Mouse (Mus musculus) MEL (cell line): Measurements from ENCODE around the gene Uspl1. TPM values are rescaled to one million over a fixed set of nuclear protein-coding genes. Genes with fewer than 3 reads are reported as not detected.

ENCODE experiments used
- DNase-seq: peaks from one replicate; pipeline ENCODE4 v3.0.0; 2011; ENCODE audit warnings: low read depth, low spot score
- H3K27ac ChIP-seq: 2 replicates; pipeline ENCODE4 v1.5.1; 2012; ENCODE audit warnings: low read depth, mild to moderate bottlenecking, control low read depth, low read length, moderate library complexity; ENCODE audit not compliant: control insufficient read depth
- H3K27me3 ChIP-seq, 2 experiments: fragments of 150-350 bp in 1 of 2; sonication (generic) in 1 of 2; 2 replicates each; pipeline ENCODE4 v1.6.1; 2012; ENCODE audit warnings: low read length in 2 of 2, mild to moderate bottlenecking in 2 of 2, improper control_type of control experiment in 1 of 2, moderate library complexity in 1 of 2; ENCODE audit not compliant: insufficient read depth in 2 of 2, control insufficient read depth in 1 of 2
- H3K36me3 ChIP-seq, 2 experiments: 2 replicates each; pipeline ENCODE4 v1.6.1; 2012 to 2014; ENCODE audit warnings: low read length in 2 of 2, improper control_type of control experiment in 1 of 2, inconsistent platforms in 1 of 2, mild to moderate bottlenecking in 1 of 2; ENCODE audit not compliant: insufficient read depth in 2 of 2, control insufficient read depth in 1 of 2
- H3K4me1 ChIP-seq, 2 experiments: fragments of 150-350 bp in 1 of 2; sonication (generic) in 1 of 2; 2 replicates each; pipeline ENCODE4 v1.6.1; 2012; ENCODE audit warnings: low read length in 2 of 2, improper control_type of control experiment in 1 of 2, mild to moderate bottlenecking in 1 of 2; ENCODE audit not compliant: insufficient read depth in 2 of 2, control insufficient read depth in 1 of 2
- H3K4me3 ChIP-seq, 2 experiments: fragments of 150-350 bp in 1 of 2; sonication (generic) in 1 of 2; 2 replicates each; pipeline ENCODE4 v1.5.1; 2012; ENCODE audit warnings: low read depth in 2 of 2, low read length in 2 of 2, mild to moderate bottlenecking in 2 of 2, moderate library complexity in 2 of 2, control low read depth in 1 of 2, improper control_type of control experiment in 1 of 2; ENCODE audit not compliant: control insufficient read depth in 1 of 2, insufficient read depth in 1 of 2
- H3K79me2 ChIP-seq: 2 replicates; pipeline ENCODE4 v1.6.1; 2012; ENCODE audit warnings: mild to moderate bottlenecking, low read length, moderate library complexity; ENCODE audit not compliant: control insufficient read depth, poor library complexity, insufficient read depth
- H3K9ac ChIP-seq: 2 replicates; pipeline ENCODE4 v1.6.1; 2012; ENCODE audit warnings: low read depth, mild to moderate bottlenecking, control low read depth, low read length, moderate library complexity; ENCODE audit not compliant: control insufficient read depth, poor library complexity, severe bottlenecking
- H3K9me3 ChIP-seq: fragments of 150-350 bp; sonication (generic); replicated peaks from 2 replicates; pipeline ENCODE4 v1.6.1; 2012; ENCODE audit warnings: mild to moderate bottlenecking, low read length, improper control_type of control experiment, moderate library complexity; ENCODE audit not compliant: insufficient read depth
- BHLHE40 ChIP-seq: IDR thresholded peaks from 2 replicates; pipeline ENCODE4 v1.6.1; 2012; ENCODE audit warnings: low read depth, mild to moderate bottlenecking, inconsistent platforms, low read length, improper control_type of control experiment, borderline replicate concordance
- E2F4 ChIP-seq: IDR thresholded peaks from 2 replicates; pipeline ENCODE4 v1.6.1; 2011; ENCODE audit warnings: low read depth, low read length, improper control_type of control experiment, borderline replicate concordance
- ETS1 ChIP-seq: IDR thresholded peaks from 2 replicates; pipeline ENCODE4 v1.6.1; 2012; ENCODE audit warnings: low read depth, mild to moderate bottlenecking, inconsistent platforms, low read length, improper control_type of control experiment, moderate library complexity
- KAT2A ChIP-seq: conservative IDR thresholded peaks from 2 replicates; pipeline ENCODE4 v1.6.1; 2012; ENCODE audit warnings: low read depth, low read length, improper control_type of control experiment, inconsistent platforms
- MAFK ChIP-seq: IDR thresholded peaks from 2 replicates; pipeline ENCODE4 v1.6.1; 2011; ENCODE audit warnings: low read depth, mild to moderate bottlenecking, low read length, improper control_type of control experiment, borderline replicate concordance
- MAZ ChIP-seq: IDR thresholded peaks from 2 replicates; pipeline ENCODE4 v1.6.1; 2012; ENCODE audit warnings: low read depth, mild to moderate bottlenecking, inconsistent platforms, low read length, improper control_type of control experiment
- MEF2A ChIP-seq: IDR thresholded peaks from 2 replicates; pipeline ENCODE4 v1.6.1; 2014; ENCODE audit warnings: low read depth, mild to moderate bottlenecking, inconsistent platforms, low read length, improper control_type of control experiment; ENCODE audit not compliant: poor library complexity, insufficient replicate concordance, severe bottlenecking; ENCODE audit errors: extremely low read depth
- NRF1 ChIP-seq: IDR thresholded peaks from 2 replicates; pipeline ENCODE4 v1.6.1; 2014; ENCODE audit warnings: low read depth, mild to moderate bottlenecking, inconsistent platforms, low read length, improper control_type of control experiment, moderate library complexity; ENCODE audit not compliant: poor library complexity, insufficient read depth, severe bottlenecking
- POLR2AphosphoS2 ChIP-seq: IDR thresholded peaks from 2 replicates; pipeline ENCODE4 v1.6.1; 2011; ENCODE audit warnings: low read length, improper control_type of control experiment
- TAL1 ChIP-seq: IDR thresholded peaks from 2 replicates; pipeline ENCODE4 v1.6.1; 2012; ENCODE audit warnings: mild to moderate bottlenecking, inconsistent platforms, low read length, moderate library complexity, mixed read lengths
- TCF12 ChIP-seq: IDR thresholded peaks from 2 replicates; pipeline ENCODE4 v1.6.1; 2014; ENCODE audit warnings: low read depth, mild to moderate bottlenecking, inconsistent platforms, low read length, improper control_type of control experiment, moderate library complexity
- UBTF ChIP-seq: IDR thresholded peaks from 2 replicates; pipeline ENCODE4 v1.6.1; 2012; ENCODE audit warnings: low read depth, mild to moderate bottlenecking, inconsistent platforms, low read length, improper control_type of control experiment, moderate library complexity, borderline replicate concordance; ENCODE audit not compliant: insufficient read depth
- USF1 ChIP-seq: IDR thresholded peaks from 2 replicates; pipeline ENCODE4 v1.6.1; 2014; ENCODE audit warnings: low read depth, mild to moderate bottlenecking, inconsistent platforms, low read length, improper control_type of control experiment, moderate library complexity
- USF2 ChIP-seq, 2 experiments: IDR thresholded peaks; 2 replicates each; pipeline ENCODE4 v1.6.1; 2011 to 2012; ENCODE audit warnings: improper control_type of control experiment in 2 of 2, low read length in 2 of 2, borderline replicate concordance in 1 of 2, inconsistent platforms in 1 of 2, low read depth in 1 of 2, mild to moderate bottlenecking in 1 of 2; ENCODE audit not compliant: insufficient read depth in 1 of 2
- ZC3H11A ChIP-seq: IDR thresholded peaks from 2 replicates; pipeline ENCODE4 v1.6.1; 2012; ENCODE audit warnings: low read depth, mild to moderate bottlenecking, inconsistent platforms, low read length, improper control_type of control experiment
- polyA plus RNA-seq, 2 experiments: library from polyadenylated mRNA; stranded (reverse) in 1 of 2; unstranded in 1 of 2; fragments of >175 nt in 1 of 2; fragments of >200 nt in 1 of 2; gene quantifications; 2 replicates each; pipeline versions ENCODE4 v1.2.1 to v1.2.4; 2012; ENCODE audit warnings: low replicate concordance in 2 of 2, low read depth in 1 of 2; ENCODE audit not compliant: insufficient read length in 2 of 2, insufficient read depth in 1 of 2, missing spikeins in 1 of 2
- total RNA-seq: library from RNA; depleted of rRNA; stranded (reverse); fragments of 300-350 nt; gene quantifications from 2 replicates; pipeline ENCODE4 v1.2.3, GENCODE M21; 2012

Gene Uspl1
- total and polyA plus RNA-seq, 3 experiments = 68.5 to 179 (median 94.4) TPM

DNA sequence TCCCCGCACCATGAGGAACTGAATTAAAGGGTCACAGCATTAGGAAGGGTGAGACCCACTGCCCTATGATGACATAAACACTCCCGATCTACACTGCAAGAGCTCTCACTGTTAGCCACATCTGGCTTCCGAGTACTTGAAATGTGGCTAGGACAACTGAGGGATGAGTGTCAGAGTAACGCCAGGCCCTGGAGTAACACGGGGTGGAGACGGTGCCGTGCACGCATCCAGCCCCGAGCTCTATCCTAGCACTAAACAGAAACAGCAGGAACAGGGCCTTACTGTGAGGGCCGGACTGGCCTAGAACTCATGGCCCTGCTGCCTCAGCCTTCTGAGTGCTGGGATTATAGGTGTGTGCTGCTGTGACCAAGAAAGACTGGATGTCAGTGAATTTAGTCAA lies 18.1 kb upstream of the Uspl1 start:
- TF ChIP-seq ZC3H11A (no peak), NRF1 (no peak), E2F4 (no peak), MEF2A (no peak), UBTF (no peak), ETS1 (no peak), BHLHE40 (no peak), MAZ (no peak)
- Histone ChIP-seq H3K36me3 (0 out of 4 replicates have a peak, but pooled peaks cover 0 to 3% of the 10 kb centered on the region in 2 experiments), H3K4me1 (peaks cover 0 to 6% of the 10 kb centered on the region in 2 experiments; a peak in 1 of 4 replicates), H3K9me3 (no peaks in the 10 kb centered on the region), H3K27ac (no peak overlapping the region), H3K79me2 (no peaks in the 10 kb centered on the region), H3K4me3 (no peak overlapping the region), H3K27me3 (no peaks in the 10 kb centered on the region; a peak in 1 of 4 replicates), H3K9ac (no peak overlapping the region)
- no peak for DNase-seq

DNA sequence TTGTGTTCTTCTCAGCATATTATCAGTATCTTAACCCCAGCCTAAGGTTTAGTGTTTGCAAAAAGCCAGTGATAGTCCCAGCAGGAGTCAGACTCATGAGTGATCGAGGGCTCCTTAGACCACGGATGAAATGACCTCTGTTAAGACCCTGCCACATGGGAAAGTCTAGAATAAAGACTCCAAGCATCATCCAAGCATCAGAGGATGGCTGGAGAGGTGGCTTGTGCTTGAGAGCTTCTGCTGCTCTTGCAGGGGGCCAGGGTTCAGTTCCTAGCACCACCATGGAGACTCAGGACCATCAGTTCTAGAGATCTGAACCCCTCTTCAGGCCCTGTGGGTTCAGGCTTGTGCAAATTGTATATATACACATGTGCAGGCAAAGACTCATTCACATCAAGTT lies 16.1 kb upstream of the Uspl1 start:
- no peaks in the 10 kb centered on the region; a peak in 1 of 4 replicates for H3K27me3 ChIP-seq
- no peaks in the 10 kb centered on the region for H3K79me2 ChIP-seq
- no peak for TF ChIP-seq TAL1
- no peak for TF ChIP-seq UBTF
- TF ChIP-seq USF2 (IDR thresholded peaks at IDR 0.05; ENCODE audit: borderline replicate concordance in 1 of 2, insufficient read depth in 1 of 2, low read depth in 1 of 2, low read length in 2 of 2) = no peak
- no peak for TF ChIP-seq E2F4
- no peak for TF ChIP-seq MAZ
- no peak for TF ChIP-seq TCF12
- 0 out of 4 replicates have a peak, but pooled peaks cover 0 to under 1% of the 10 kb centered on the region in 2 experiments for H3K36me3 ChIP-seq
- no peak overlapping the region for H3K4me3 ChIP-seq
- H3K27ac ChIP-seq = no peak overlapping the region
- H3K9me3 ChIP-seq = no peaks in the 10 kb centered on the region
- H3K9ac ChIP-seq = no peak overlapping the region
- H3K4me1 ChIP-seq = peaks cover 0 to under 1% of the 10 kb centered on the region in 2 experiments; a peak in 1 of 4 replicates
- no peak for DNase-seq

- H3K4me3 ChIP-seq = no peak overlapping the region
- DNase-seq = no peak
- H3K27me3 ChIP-seq = no peaks in the 10 kb centered on the region; a peak in 1 of 4 replicates
- H3K27ac ChIP-seq = no peak overlapping the region
- H3K9me3 ChIP-seq = no peaks in the 10 kb centered on the region
- no peak overlapping the region for H3K9ac ChIP-seq
- no peaks in the 10 kb centered on the region for H3K79me2 ChIP-seq
- H3K36me3 ChIP-seq = no peaks in the 10 kb centered on the region
- TF ChIP-seq KAT2A (no peak), USF2 (IDR thresholded peaks at IDR 0.05; ENCODE audit: borderline replicate concordance in 1 of 2, insufficient read depth in 1 of 2, low read depth in 1 of 2, low read length in 2 of 2) (no peak), POLR2AphosphoS2 (no peak), USF1 (no peak), MAFK (no peak)
- H3K4me1 ChIP-seq = no peaks in the 10 kb centered on the region
Observed at GRCm38 (mm10) chr5:149168816-149169215, 15.3 kb upstream of the Uspl1 start.
